Mouse (Mus musculus): ENCODE measurements around the gene Ctu1. TPM values are rescaled to one million over a fixed set of nuclear protein-coding genes. Genes with fewer than 3 reads are reported as not detected.

Ctu1 gene
- 11.7 and 12.2 TPM in 2 replicates for polyA plus RNA-seq (2015; fragmentation: Nextera tagmentation; extraction: Ambion mirVana)

GRCm38 (mm10) chr7:43671809-43672580 is at the start of gene Ctu1:
Ctu1 (plus strand) TSS chr7:43672016.
- Histone ChIP-seq H3K27me3 (ENCODE audit: control insufficient read depth, insufficient read depth, low read length) (no peaks in the 10 kb centered on the region), H3K9me3 (replicated peaks; ENCODE audit: control insufficient read depth, low read length) (peaks cover 5% of the 10 kb centered on the region; the same call in 1 of the 2 replicates), H3K9ac (ENCODE audit: low read length) (peak within 1 kb of the TSS; percentile 82), H3K27ac (ENCODE audit: low read length) (peak within 1 kb of the TSS; percentile 82), H3K4me1 (ENCODE audit: control insufficient read depth, insufficient read depth, low read length) (peaks cover 9% of the 10 kb centered on the region; the same call in 1 of the 2 replicates), H3K4me3 (replicated peaks; ENCODE audit: low read length) (peak within 1 kb of the TSS; percentile 76), H3K36me3 (ENCODE audit: control insufficient read depth, insufficient read depth, low read length) (peaks cover 27% of the 10 kb centered on the region), H3K4me2 (ENCODE audit: low read depth, low read length) (peak within 1 kb of the TSS; percentile 82)
- ATAC-seq (ENCODE audit: insufficient read depth, low FRiP score) = peak; percentile 95
- WGBS = under 1% methylated on average over 26 of the region's 26 CpGs

GRCm38 (mm10) chr7:43622927-43623326 is 48.9 kb upstream of the Ctu1 start:
- H3K9ac ChIP-seq (ENCODE audit: low read length) = no peak overlapping the region
- no peak overlapping the region for H3K4me2 ChIP-seq (ENCODE audit: low read depth, low read length)
- H3K9me3 ChIP-seq (replicated peaks; ENCODE audit: control insufficient read depth, low read length) = no peaks in the 10 kb centered on the region
- WGBS = 66% methylated on average over 7 of the region's 7 CpGs
- H3K36me3 ChIP-seq (ENCODE audit: control insufficient read depth, insufficient read depth, low read length) = no peaks in the 10 kb centered on the region
- ATAC-seq (ENCODE audit: insufficient read depth, low FRiP score) = no peak
- no peaks in the 10 kb centered on the region for H3K27me3 ChIP-seq (ENCODE audit: control insufficient read depth, insufficient read depth, low read length)
- H3K4me3 ChIP-seq (replicated peaks; ENCODE audit: low read length) = no peak overlapping the region
- H3K27ac ChIP-seq (ENCODE audit: low read length) = no peak overlapping the region
- no peaks in the 10 kb centered on the region for H3K4me1 ChIP-seq (ENCODE audit: control insufficient read depth, insufficient read depth, low read length)

- Histone ChIP-seq H3K9ac (ENCODE audit: low read length) (no peak overlapping the region), H3K27ac (ENCODE audit: low read length) (no peak overlapping the region), H3K9me3 (replicated peaks; ENCODE audit: control insufficient read depth, low read length) (no peaks in the 10 kb centered on the region), H3K27me3 (ENCODE audit: control insufficient read depth, insufficient read depth, low read length) (no peaks in the 10 kb centered on the region), H3K36me3 (ENCODE audit: control insufficient read depth, insufficient read depth, low read length) (no peaks in the 10 kb centered on the region), H3K4me3 (replicated peaks; ENCODE audit: low read length) (no peak overlapping the region), H3K4me1 (ENCODE audit: control insufficient read depth, insufficient read depth, low read length) (no peaks in the 10 kb centered on the region), H3K4me2 (ENCODE audit: low read depth, low read length) (no peak overlapping the region)
- WGBS = 16% methylated on average over 10 of the region's 10 CpGs
- no peak for ATAC-seq (ENCODE audit: insufficient read depth, low FRiP score)
These were observed 48.0 kb upstream of the Ctu1 start for GRCm38 (mm10) chr7:43623819-43624218.

GRCm38 (mm10) chr7:43625065-43625464 is 46.8 kb upstream of the Ctu1 start:
- no peak for ATAC-seq (ENCODE audit: insufficient read depth, low FRiP score)
- H3K27ac ChIP-seq (ENCODE audit: low read length) = no peak overlapping the region
- no peaks in the 10 kb centered on the region for H3K4me1 ChIP-seq (ENCODE audit: control insufficient read depth, insufficient read depth, low read length)
- H3K36me3 ChIP-seq (ENCODE audit: control insufficient read depth, insufficient read depth, low read length) = no peaks in the 10 kb centered on the region
- H3K4me2 ChIP-seq (ENCODE audit: low read depth, low read length) = no peak overlapping the region
- no peak overlapping the region for H3K4me3 ChIP-seq (replicated peaks; ENCODE audit: low read length)
- 71% methylated on average over 3 of the region's 3 CpGs for WGBS
- no peaks in the 10 kb centered on the region for H3K27me3 ChIP-seq (ENCODE audit: control insufficient read depth, insufficient read depth, low read length)
- no peak overlapping the region for H3K9ac ChIP-seq (ENCODE audit: low read length)
- no peaks in the 10 kb centered on the region for H3K9me3 ChIP-seq (replicated peaks; ENCODE audit: control insufficient read depth, low read length)

GRCm38 (mm10) chr7:43625794-43626422 is 45.9 kb upstream of the Ctu1 start:
- Histone ChIP-seq H3K27ac (ENCODE audit: low read length) (no peak overlapping the region), H3K9ac (ENCODE audit: low read length) (no peak overlapping the region), H3K4me2 (ENCODE audit: low read depth, low read length) (no peak overlapping the region), H3K4me1 (ENCODE audit: control insufficient read depth, insufficient read depth, low read length) (no peaks in the 10 kb centered on the region), H3K9me3 (replicated peaks; ENCODE audit: control insufficient read depth, low read length) (no peaks in the 10 kb centered on the region), H3K4me3 (replicated peaks; ENCODE audit: low read length) (no peak overlapping the region), H3K27me3 (ENCODE audit: control insufficient read depth, insufficient read depth, low read length) (no peaks in the 10 kb centered on the region), H3K36me3 (ENCODE audit: control insufficient read depth, insufficient read depth, low read length) (no peaks in the 10 kb centered on the region)
- ATAC-seq (ENCODE audit: insufficient read depth, low FRiP score) = no peak
- 79% methylated on average over 8 of the region's 8 CpGs for WGBS

GRCm38 (mm10) chr7:43633940-43634339 is 37.9 kb upstream of the Ctu1 start:
- Histone ChIP-seq H3K27ac (ENCODE audit: low read length) (no peak overlapping the region), H3K27me3 (ENCODE audit: control insufficient read depth, insufficient read depth, low read length) (no peaks in the 10 kb centered on the region), H3K4me3 (replicated peaks; ENCODE audit: low read length) (no peak overlapping the region), H3K9ac (ENCODE audit: low read length) (no peak overlapping the region), H3K4me2 (ENCODE audit: low read depth, low read length) (no peak overlapping the region), H3K4me1 (ENCODE audit: control insufficient read depth, insufficient read depth, low read length) (no peaks in the 10 kb centered on the region), H3K36me3 (ENCODE audit: control insufficient read depth, insufficient read depth, low read length) (no peaks in the 10 kb centered on the region), H3K9me3 (replicated peaks; ENCODE audit: control insufficient read depth, low read length) (no peaks in the 10 kb centered on the region)
- WGBS = 68% methylated on average over 4 of the region's 4 CpGs
- ATAC-seq (ENCODE audit: insufficient read depth, low FRiP score) = no peak

- H3K36me3 ChIP-seq (ENCODE audit: control insufficient read depth, insufficient read depth, low read length) = no peaks in the 10 kb centered on the region
- H3K27me3 ChIP-seq (ENCODE audit: control insufficient read depth, insufficient read depth, low read length) = no peaks in the 10 kb centered on the region
- no peak within 1 kb of the TSS for H3K4me3 ChIP-seq (replicated peaks; ENCODE audit: low read length)
- H3K9ac ChIP-seq (ENCODE audit: low read length) = no peak within 1 kb of the TSS
- H3K4me1 ChIP-seq (ENCODE audit: control insufficient read depth, insufficient read depth, low read length) = no peaks in the 10 kb centered on the region
- H3K4me2 ChIP-seq (ENCODE audit: low read depth, low read length) = no peak within 1 kb of the TSS
- ATAC-seq (ENCODE audit: insufficient read depth, low FRiP score) = no peak
- H3K27ac ChIP-seq (ENCODE audit: low read length) = no peak within 1 kb of the TSS
- WGBS = 57% methylated on average over 6 of the region's 6 CpGs
- no peaks in the 10 kb centered on the region for H3K9me3 ChIP-seq (replicated peaks; ENCODE audit: control insufficient read depth, low read length)
These were observed 37.3 kb upstream of the Ctu1 start, which contains the start of gene Ceacam18 for GRCm38 (mm10) chr7:43634500-43634899. Ceacam18 (plus strand) TSS chr7:43634707.

- Histone ChIP-seq H3K27ac (ENCODE audit: low read length) (no peak overlapping the region), H3K4me1 (ENCODE audit: control insufficient read depth, insufficient read depth, low read length) (no peaks in the 10 kb centered on the region), H3K4me2 (ENCODE audit: low read depth, low read length) (no peak overlapping the region), H3K9me3 (replicated peaks; ENCODE audit: control insufficient read depth, low read length) (no peaks in the 10 kb centered on the region), H3K27me3 (ENCODE audit: control insufficient read depth, insufficient read depth, low read length) (no peaks in the 10 kb centered on the region), H3K4me3 (replicated peaks; ENCODE audit: low read length) (no peak overlapping the region), H3K9ac (ENCODE audit: low read length) (no peak overlapping the region), H3K36me3 (ENCODE audit: control insufficient read depth, insufficient read depth, low read length) (no peaks in the 10 kb centered on the region)
- ATAC-seq (ENCODE audit: insufficient read depth, low FRiP score) = no peak
- WGBS = 60% methylated on average over 2 of the region's 2 CpGs
These were observed 35.6 kb upstream of the Ctu1 start for GRCm38 (mm10) chr7:43636194-43636593.

- 80% methylated on average over 1 of the region's 1 CpGs for WGBS
- H3K27ac ChIP-seq (ENCODE audit: low read length) = no peak overlapping the region
- ATAC-seq (ENCODE audit: insufficient read depth, low FRiP score) = no peak
These were observed 34.7 kb upstream of the Ctu1 start for GRCm38 (mm10) chr7:43637118-43637517.

More at GRCm38 (mm10) chr7:43637118-43637517, 34.7 kb upstream of the Ctu1 start:
- no peak overlapping the region for H3K4me2 ChIP-seq (ENCODE audit: low read depth, low read length)
- no peaks in the 10 kb centered on the region for H3K27me3 ChIP-seq (ENCODE audit: control insufficient read depth, insufficient read depth, low read length)
- no peaks in the 10 kb centered on the region for H3K4me1 ChIP-seq (ENCODE audit: control insufficient read depth, insufficient read depth, low read length)
- no peak overlapping the region for H3K4me3 ChIP-seq (replicated peaks; ENCODE audit: low read length)
- H3K36me3 ChIP-seq (ENCODE audit: control insufficient read depth, insufficient read depth, low read length) = no peaks in the 10 kb centered on the region
- no peak overlapping the region for H3K9ac ChIP-seq (ENCODE audit: low read length)
- H3K9me3 ChIP-seq (replicated peaks; ENCODE audit: control insufficient read depth, low read length) = no peaks in the 10 kb centered on the region

All from stomach, embryonic 16.5 days (tissue).